Mouse (Mus musculus): ENCODE measurements around the gene P4ha1.
"Not testable (repeated sequence)": the region's sequence is repeated elsewhere in the genome, so short reads cannot be mapped to it uniquely, and the experiment has no call there.

The P4ha1 gene

DNA sequence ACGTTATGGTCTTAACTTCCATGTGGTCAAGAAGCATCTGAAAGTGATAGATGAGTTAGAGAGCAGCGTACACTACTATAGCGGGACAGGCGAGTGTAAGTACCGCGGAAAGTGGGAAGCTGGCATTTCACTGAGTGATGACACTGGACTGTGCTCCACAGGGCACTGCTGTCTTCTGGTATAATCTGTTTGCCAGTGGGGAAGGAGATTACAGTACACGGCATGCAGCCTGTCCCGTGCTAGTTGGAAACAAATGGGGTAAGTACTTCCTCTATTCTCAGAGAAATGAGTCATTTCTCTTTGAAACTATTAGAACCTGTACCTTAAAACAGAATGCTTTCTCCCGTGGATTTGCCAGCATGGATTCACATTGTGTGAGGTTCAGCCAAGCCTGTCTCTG lies 46.3 kb downstream of the P4ha1 start:
- DNase-seq = no peak

DNA sequence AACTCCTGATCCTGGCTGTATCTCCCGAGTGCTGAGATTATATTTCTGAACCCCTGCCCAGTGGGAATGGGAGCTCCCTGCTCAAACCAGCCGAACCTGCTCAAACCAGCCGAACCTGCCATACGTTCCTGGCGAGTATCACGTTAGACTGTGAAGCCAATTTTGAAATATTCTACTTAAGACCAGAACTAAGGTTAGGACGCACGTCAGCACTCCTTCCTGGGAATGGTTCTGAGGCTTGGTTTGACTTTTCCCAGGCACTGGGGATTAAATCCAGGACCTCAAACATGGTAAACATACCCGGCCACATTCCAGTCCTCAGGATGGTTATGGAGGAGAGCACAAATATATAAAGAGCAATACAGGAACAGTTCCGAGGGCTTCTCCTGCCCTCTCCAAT lies 54.8 kb downstream of the P4ha1 start:
- peak; percentile 23 to 47 for DNase-seq

DNA sequence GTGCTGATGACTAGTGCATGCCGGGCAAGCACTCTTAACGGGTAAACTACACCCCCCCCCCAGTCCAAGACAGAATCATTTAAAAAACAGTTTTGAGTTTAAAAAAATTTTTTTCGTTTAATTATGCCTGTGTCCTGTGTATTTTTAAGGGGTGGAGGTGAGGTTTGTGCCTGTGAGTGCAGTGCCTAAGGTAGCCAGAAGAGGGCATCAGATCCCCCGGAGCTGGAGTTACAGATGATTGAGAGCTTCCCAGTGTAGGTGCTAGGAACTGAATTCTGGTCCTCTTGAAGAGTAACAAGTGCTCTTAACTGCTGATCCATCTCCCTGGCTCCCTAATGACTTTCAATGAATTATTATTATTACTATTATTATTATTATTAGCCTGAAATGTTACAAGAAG lies 55.6 kb downstream of the P4ha1 start:
- no peak for DNase-seq

- no peak for DNase-seq
Observed at GRCm38 (mm10) chr10:59379927-59380326, 56.8 kb downstream of the P4ha1 start.

DNA sequence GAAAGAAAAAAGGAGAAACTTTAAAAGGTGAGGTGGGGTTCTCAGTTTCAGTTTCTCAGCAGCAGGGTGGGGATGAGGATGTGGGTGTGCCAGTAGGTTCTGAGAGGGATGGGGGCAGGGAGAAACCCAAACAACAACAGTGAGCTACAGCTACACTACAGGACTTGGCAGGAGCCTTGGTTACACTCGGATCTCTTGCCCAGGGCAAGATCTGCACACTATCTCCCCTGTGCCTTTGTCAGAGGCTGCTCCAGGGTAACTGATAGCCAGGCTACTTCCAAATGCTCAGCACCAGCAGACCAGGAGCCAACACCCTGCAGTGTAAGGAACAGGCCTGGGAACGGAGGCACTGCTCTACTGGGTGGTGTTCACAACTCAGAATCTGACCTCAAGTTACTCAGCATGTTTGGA lies 57.3 kb downstream of the P4ha1 start:
- no peak for DNase-seq

- DNase-seq = not testable (repeated sequence)
Observed at GRCm38 (mm10) chr10:59381563-59381962, 58.5 kb downstream of the P4ha1 start.

DNA sequence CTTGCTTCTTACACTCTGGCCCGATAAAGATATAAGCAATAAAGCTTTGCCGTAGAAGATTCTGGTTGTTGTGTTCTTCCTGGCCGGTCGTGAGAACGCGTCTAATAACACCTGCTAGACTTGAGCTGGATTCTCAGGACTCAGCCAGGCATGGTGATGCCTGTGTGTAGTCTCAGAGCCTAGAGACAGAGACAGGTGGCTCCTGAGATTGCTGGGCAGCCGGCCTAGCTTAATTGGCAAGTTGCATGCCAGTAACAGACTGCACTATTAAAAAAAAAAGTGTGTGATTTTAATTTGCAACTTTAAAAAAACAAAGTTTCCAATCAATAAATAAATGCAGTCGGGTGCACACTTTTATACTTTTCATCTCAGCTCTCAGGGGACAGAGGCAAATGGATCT lies 63.9 kb downstream of the P4ha1 start:
- no peak for DNase-seq

DNA sequence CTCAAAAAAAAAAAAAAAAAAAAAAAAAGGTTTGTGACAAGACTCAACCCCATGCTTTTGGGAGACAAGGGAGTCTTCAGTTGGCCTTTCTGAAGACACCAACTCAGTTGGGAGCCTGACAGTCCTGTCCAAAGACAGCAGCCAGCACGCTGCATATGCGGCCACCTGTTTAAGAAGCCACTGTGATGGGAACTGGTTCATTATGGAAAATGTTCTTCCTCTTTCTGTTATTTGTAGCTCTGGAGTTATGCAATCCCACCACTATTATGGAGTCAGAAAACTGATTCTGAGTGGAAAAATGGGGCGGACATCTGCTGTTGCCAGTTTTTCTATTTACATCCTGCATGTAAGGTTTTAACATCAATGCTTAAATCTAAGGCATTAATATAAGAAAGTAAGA lies 66.6 kb downstream of the P4ha1 start:
- DNase-seq = no peak

DNA sequence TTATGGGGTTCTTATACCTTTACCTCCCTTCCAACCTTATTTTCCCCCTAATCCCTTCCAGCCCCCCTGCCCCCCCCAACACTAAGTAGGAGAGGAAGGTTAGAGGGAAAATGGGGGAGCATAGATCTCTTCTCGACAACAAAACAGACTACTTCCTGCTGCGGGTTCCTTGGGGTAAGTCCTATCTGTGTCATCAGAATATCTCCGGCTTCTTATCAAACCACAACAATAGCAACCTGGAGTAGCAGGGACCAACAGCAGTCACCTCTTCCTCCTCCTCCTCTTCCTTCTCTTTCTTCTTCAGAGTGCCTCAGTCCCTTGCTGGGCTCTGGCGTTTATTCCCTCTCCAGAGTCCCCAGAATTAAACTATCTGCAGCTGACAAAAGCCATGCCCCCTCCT lies 68.8 kb downstream of the P4ha1 start:
- DNase-seq = no peak

GRCm38 (mm10) chr10:59395461-59395860 lies 72.4 kb downstream of the P4ha1 start, which contains the start of gene Gm10273:
Gene Gm10273, plus strand, starts transcription at chr10:59395632.
- DNase-seq = not testable (repeated sequence)

DNA sequence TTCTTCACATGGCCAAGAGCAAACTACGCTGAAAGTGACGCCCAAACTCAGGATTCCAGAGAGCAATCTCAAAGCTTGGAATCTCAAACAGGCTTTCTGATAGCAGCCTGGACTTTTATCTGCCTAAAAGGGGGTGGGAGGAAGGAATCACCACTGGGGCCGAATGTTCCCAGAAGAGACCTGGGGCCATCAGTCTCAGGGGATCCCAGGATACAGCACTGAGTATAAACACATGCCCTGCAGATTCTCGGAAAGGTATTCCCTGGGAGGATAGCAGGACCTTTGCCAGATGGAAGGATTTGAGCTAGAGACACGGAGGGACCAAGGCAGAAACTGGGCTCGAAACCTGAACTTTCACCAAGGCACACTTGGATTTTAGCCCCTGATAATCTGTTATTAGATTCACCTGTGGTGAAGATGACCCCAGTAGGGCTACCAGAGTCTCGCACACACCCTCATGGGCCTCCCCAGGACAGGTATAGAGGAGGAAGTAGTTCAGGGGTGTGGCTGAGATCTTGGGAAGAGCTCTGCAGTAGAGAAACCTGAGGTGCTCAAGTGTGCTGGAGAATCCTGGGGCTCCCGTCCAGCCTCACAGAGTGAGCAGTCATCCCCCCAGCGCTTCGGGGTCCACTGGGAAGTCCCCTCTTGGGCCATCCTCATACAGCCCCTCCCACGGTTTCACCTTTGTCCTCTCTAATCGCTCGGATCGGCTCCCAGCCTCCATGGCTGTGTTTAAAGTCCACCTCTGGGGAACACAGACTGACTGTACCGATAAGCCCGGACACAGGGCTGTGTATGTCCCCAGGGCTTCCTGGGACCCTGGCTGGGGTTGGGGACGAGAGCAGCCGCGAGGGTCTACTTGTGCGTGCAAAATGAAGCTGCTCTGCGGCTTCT lies 80.0 kb downstream of the P4ha1 start, which contains the start of gene Pla2g12b:
TSS of gene Pla2g12b (plus strand) at position 762 of the 894 bp plus-strand sequence.
- DNase-seq = no peak

- no peak for DNase-seq
Observed at GRCm38 (mm10) chr10:59403793-59404149, 80.7 kb downstream of the P4ha1 start.

- no peak for DNase-seq
Observed at GRCm38 (mm10) chr10:59408499-59408898, 85.4 kb downstream of the P4ha1 start.

DNA sequence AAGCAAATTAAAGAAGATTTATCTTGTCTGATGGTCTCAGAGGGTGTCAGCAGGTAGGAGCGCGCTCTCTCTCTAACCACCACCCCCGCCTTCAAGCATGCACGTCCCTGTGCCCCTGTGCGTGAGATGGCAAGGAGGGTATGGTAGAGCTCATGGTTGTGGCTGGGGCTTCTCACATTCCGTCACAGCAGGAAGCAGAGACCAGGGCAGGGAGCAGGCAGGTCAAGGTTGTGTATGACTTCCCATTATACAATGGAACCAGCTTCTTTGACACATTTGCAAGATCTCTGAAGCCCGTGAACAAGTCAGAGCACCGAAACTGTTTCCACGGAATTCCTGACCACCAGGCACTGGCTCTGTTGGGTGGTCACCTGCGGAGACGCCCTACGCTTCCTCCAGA lies 87.2 kb downstream of the P4ha1 start:
- DNase-seq = no peak

DNA sequence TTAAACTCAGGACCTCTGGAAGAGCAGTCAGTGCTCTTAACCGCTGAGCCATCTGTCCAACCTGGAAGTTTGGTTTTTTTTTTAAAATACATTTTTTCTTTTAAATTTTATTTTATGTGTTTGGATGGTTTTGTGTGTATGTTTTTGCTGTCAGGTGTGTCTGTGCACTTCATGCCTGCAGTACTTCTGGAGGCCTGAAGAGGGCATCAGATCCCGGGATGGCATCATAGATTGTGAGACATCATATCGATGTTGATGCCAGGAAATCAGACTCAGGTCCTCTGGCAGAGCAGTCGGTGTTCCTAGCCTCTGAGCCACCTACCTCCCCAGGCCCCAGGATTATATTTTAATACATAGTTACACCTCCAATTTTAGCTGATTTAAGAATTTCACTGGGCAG lies 90.6 kb downstream of the P4ha1 start:
- DNase-seq = no peak

GRCm38 (mm10) chr10:59416623-59417022 lies 93.5 kb downstream of the P4ha1 start:
- no peak for DNase-seq

DNA sequence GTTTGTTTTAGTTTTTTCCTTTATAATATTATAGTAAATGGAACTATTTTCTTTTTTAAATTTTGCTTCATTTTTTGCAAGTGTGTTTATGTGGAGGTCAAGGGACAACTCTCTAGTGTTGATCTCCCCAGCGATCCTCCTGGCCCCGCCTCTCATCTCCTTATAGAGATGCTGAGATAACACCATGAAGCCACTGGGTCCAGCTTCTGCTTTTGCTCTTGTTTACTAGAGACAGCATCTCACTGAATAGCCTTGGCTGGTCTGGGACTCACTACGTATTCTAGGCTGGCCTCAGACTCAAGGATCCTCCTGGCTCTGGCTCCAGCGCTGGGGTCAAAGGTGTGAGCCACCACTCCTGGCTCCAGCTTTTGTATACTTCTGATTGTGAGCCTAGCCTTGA lies 96.4 kb downstream of the P4ha1 start:
- DNase-seq = no peak

All from lung, postnatal 4 days (tissue).